Mouse (Mus musculus): ENCODE results near the gene Macrod2.

GRCm38 (mm10) chr2:141545877-141546276 lies 1150.8 kb downstream of the Macrod2 start:
- TF ChIP-seq CTCF (IDR thresholded peaks at IDR 0.05; ENCODE audit: low read depth) (no peak), EP300 (IDR thresholded peaks at IDR 0.05; ENCODE audit: low read depth) (no peak)
